Mouse (Mus musculus): ENCODE data around the gene Vmn2r23. TPM values are rescaled to one million over a fixed set of nuclear protein-coding genes. Genes with fewer than 3 reads are reported as not detected.

Vmn2r23 gene
- total RNA-seq (2023), result not detected in 4 replicates

DNA sequence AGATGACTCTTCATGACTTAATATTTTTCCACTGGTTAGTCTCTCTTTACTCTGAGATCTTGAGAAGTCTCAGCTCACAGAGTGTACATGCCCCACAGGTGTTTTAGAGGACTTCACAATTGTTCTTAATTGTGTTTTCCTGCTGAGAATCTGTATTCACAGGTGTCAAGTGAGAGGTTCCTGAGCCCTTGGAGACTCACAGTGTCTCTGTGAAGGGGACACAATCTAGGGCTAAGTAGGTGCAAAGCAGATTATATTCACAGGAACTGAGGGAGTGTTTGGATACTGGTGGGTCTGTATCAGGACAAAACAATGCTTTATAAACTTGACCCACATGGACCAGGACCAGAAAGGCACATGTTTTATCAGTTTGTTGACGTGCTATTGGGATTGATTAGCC lies at the start of gene Vmn2r23:
Vmn2r23 (plus strand) TSS at position 301 of the 400 bp plus-strand sequence.

DNA sequence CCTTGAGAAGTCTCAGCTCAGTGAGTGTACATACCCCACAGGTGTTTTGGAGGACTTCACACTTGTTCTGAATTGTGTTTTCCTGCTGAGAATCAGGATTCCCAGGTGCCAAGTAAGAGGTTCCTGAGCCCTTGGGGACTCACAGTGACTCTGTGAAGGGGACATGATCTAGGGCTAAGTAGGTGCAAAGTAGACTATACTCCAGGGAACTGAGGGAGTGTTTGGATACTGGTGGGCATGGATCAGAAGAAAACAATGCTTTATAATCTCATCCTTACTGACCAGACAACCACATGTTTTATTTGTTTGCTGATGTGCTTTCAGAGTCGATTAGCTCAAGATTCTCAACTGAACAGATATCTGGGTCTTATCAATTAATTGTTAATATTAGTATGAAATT lies 76.1 kb downstream of the Vmn2r23 start, which contains the start of gene Vmn2r24:
Vmn2r24 (plus strand) TSS at position 301 of the 400 bp plus-strand sequence.

Other genes with a start within 250 kb of the Vmn2r23 start
- not detected in 4 replicates for gene Vmn2r21, start 169.3 kb upstream of the Vmn2r23 start, total RNA-seq (2023)
- not detected in 4 replicates for gene Vmn2r22, start 51.9 kb upstream of the Vmn2r23 start, total RNA-seq (2023)
- 0.06 TPM in 1 of 4 replicates, not detected in the others for gene Vmn2r24, start 76.2 kb downstream of the Vmn2r23 start, total RNA-seq (2023)
- gene Vmn2r25, start 150.8 kb downstream of the Vmn2r23 start, total RNA-seq (2023), result not detected in 4 replicates

All from B cell, adult 62 days (primary cell).